Mouse (Mus musculus) liver, embryonic 14.5 days (tissue): Measurements from ENCODE around the gene Zfp260.

ENCODE experiments used
- CTCF ChIP-seq: IDR thresholded peaks from 2 replicates; pipeline ENCODE4 v1.5.1; 2016; ENCODE audit warnings: antibody characterized with exemption, low read depth, control low read depth
- EP300 ChIP-seq: IDR thresholded peaks from 2 replicates; pipeline ENCODE4 v1.6.1; 2016; ENCODE audit warnings: antibody characterized with exemption, low read depth

DNA sequence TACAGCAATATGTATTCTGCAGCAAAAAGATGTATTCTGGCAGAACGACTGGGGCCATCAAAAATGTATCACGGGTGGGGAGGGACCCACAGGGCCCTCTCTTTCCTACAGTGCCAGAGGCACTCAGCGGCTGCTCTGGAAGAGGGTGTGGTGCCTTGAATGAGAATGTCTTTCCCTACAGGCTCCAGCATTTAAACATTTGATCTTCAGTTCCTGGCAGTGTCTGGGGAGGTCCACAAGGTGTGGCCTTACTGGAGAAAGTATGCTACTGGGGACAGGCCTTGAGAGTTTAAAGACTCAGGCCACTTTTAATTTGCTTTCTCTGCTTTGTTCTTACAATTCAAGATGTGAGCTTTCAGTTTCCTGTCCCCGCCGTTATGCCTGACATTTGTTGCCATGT, 21.5 kb downstream of the Zfp260 start:
- no peak for TF ChIP-seq CTCF
- TF ChIP-seq EP300: no peak
